Mouse (Mus musculus): Measurements from ENCODE around the gene Prkn.

GRCm38 (mm10) chr17:12090261-12090927, 1250.2 kb downstream of the Prkn start:
- no peak for TF ChIP-seq CTCF (IDR thresholded peaks at IDR 0.05; ENCODE audit: low read depth)
- TF ChIP-seq EP300 (IDR thresholded peaks at IDR 0.05; ENCODE audit: low read depth): no peak
